Mouse (Mus musculus) C2C12 (cell line): ENCODE results near the gene Necab2.

ENCODE experiments used
- CEBPB ChIP-seq: IDR thresholded peaks from one replicate; pipeline ENCODE4 v1.6.1; 2011; ENCODE audit warnings: low read depth, mild to moderate bottlenecking, control low read depth, moderate library complexity
- CTCF ChIP-seq: IDR thresholded peaks from one replicate; pipeline ENCODE4 v1.5.1; 2011; ENCODE audit not compliant: control insufficient read depth, insufficient read depth, insufficient read length
- FOSL1 ChIP-seq: IDR thresholded peaks from one replicate; pipeline ENCODE4 v1.8.0; 2011; ENCODE audit warnings: mild to moderate bottlenecking, low read length; ENCODE audit not compliant: poor library complexity, insufficient read depth, severe bottlenecking
- MAX ChIP-seq: IDR thresholded peaks from one replicate; pipeline ENCODE4 v1.6.1; 2011; ENCODE audit warnings: mild to moderate bottlenecking, control low read depth
- MYOD1 ChIP-seq: IDR thresholded peaks from one replicate; pipeline ENCODE4 v1.6.1; 2011; ENCODE audit warnings: low read depth; ENCODE audit not compliant: control insufficient read depth, insufficient read length
- MYOG ChIP-seq: IDR thresholded peaks from one replicate; pipeline ENCODE4 v1.6.1; 2011; ENCODE audit not compliant: control insufficient read depth, insufficient read length; ENCODE audit errors: extremely low read depth
- USF1 ChIP-seq: IDR thresholded peaks from one replicate; pipeline ENCODE4 v1.6.1; 2011; ENCODE audit warnings: low read depth, mild to moderate bottlenecking, control low read depth, moderate library complexity

DNA sequence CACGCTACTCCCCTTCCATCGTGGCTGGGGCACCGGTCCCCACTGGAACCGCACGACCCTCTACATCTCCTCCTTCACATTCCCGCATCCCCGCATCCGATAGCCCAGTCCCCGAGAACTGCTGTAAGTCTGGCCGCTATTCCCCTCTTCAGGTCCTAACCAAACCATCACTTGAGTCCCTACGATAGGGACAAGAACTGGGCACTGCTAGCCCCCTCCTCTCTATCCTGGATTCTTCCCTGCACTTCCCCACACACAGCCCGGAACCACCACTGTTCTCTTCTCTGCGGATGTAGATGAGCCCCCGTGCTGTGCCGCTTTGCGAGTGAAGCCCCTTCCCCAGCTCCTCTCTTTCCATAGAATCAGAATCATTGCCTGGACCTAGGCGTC is 1.3 kb downstream of the Necab2 start:
- no peak for TF ChIP-seq MYOG
- TF ChIP-seq MAX: no peak
- no peak for TF ChIP-seq CTCF
- no peak for TF ChIP-seq MYOD1
- no peak for TF ChIP-seq USF1
- TF ChIP-seq CEBPB: no peak
- no peak for TF ChIP-seq FOSL1
